Mouse (Mus musculus) ES-Bruce4 (cell line): ENCODE data around the gene Cd3e.

Source experiments
- CTCF ChIP-seq: IDR thresholded peaks from one replicate; pipeline ENCODE4 v1.8.1; 2011; ENCODE audit warnings: low read depth, low read length
- EP300 ChIP-seq: IDR thresholded peaks from 2 replicates; pipeline ENCODE4 v1.6.1; 2011; ENCODE audit warnings: low read depth, low read length; ENCODE audit not compliant: insufficient read depth
- POLR2A ChIP-seq: IDR thresholded peaks from one replicate; pipeline ENCODE4 v1.8.1; 2011; ENCODE audit warnings: low read length; ENCODE audit not compliant: insufficient read depth

DNA sequence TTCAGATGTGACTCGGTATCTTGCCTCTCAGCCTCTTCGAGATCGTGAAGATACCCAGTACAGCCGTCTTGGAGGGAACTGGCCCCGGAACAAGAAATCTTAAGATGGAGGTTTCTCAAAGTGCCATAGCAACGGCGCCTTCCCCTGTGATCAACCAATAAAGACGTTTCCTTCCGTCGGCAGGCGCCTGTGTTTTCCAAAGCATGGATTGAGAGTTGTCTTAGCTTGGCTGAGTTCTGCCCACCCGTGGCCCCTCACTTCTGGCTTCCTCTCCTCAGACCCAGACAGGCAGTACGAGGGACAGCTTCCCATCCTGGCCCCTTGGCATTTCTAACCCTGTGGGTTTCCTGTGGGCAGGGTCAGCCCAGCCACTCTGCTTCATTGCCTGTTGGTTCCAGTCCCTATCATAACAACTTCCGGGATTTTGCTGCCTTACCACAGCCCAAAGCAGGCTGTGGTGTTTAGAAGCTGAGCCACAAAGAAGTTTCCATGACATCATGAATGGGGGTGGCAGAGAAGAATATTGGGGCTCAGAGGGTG lies 23.1 kb downstream of the Cd3e start:
- no peak for TF ChIP-seq POLR2A
- no peak for TF ChIP-seq CTCF
- no peak for TF ChIP-seq EP300
